Mouse (Mus musculus) embryo, embryonic 9.5 days (tissue): ENCODE results near the gene Pet117.
A peak's percentile ranks its signal among the peaks of the same experiment; 100 is the strongest.
"Not testable (repeated sequence)": the region's sequence is repeated elsewhere in the genome, so short reads cannot be mapped to it uniquely, and the experiment has no call there.

Experiments
- DNase-seq: peaks from one replicate; pipeline ENCODE4 v3.0.0-alpha.2; 2017; ENCODE audit errors: extremely low spot score

The Pet117 gene

GRCm38 (mm10) chr2:144368400-144369019 is at the start of gene Pet117, which contains the start of gene Kat14:
Pet117 (plus strand) TSS chr2:144368996.
Kat14 (plus strand) TSS chr2:144368983.
- DNase-seq = peak; percentile 96

- no peak for DNase-seq
Measured at GRCm38 (mm10) chr2:144324218-144324617, 44.6 kb upstream of the Pet117 start.

- no peak for DNase-seq
Measured at GRCm38 (mm10) chr2:144329451-144329850, 39.3 kb upstream of the Pet117 start.

GRCm38 (mm10) chr2:144329937-144330336 is 38.9 kb upstream of the Pet117 start:
- DNase-seq = no peak

GRCm38 (mm10) chr2:144330352-144330959 is 38.3 kb upstream of the Pet117 start:
- peak; percentile 30 for DNase-seq

- DNase-seq = peak; percentile 31
Measured at GRCm38 (mm10) chr2:144330960-144331371, 37.8 kb upstream of the Pet117 start.

- peak; percentile 42 for DNase-seq
Measured at GRCm38 (mm10) chr2:144331401-144332302, 37.1 kb upstream of the Pet117 start, which contains the start of gene Ovol2. Ovol2 (minus strand) TSS chr2:144332146.

- peak; percentile 15 for DNase-seq
Measured at GRCm38 (mm10) chr2:144332486-144332885, 36.3 kb upstream of the Pet117 start.

- DNase-seq = peak; percentile 62
Measured at GRCm38 (mm10) chr2:144333138-144333842, 35.5 kb upstream of the Pet117 start.

GRCm38 (mm10) chr2:144337230-144337629 is 31.6 kb upstream of the Pet117 start:
- DNase-seq = no peak

GRCm38 (mm10) chr2:144337701-144338100 is 31.1 kb upstream of the Pet117 start:
- no peak for DNase-seq

- DNase-seq = not testable (repeated sequence)
Measured at GRCm38 (mm10) chr2:144338149-144338548, 30.6 kb upstream of the Pet117 start.

- DNase-seq = no peak
Measured at GRCm38 (mm10) chr2:144343158-144343557, 25.6 kb upstream of the Pet117 start.

- no peak for DNase-seq
Measured at GRCm38 (mm10) chr2:144348525-144348924, 20.3 kb upstream of the Pet117 start.

- DNase-seq = no peak
Measured at GRCm38 (mm10) chr2:144352843-144353242, 16.0 kb upstream of the Pet117 start.

GRCm38 (mm10) chr2:144369020-144369421 is 225 bp downstream of the Pet117 start:
- DNase-seq = no peak

- DNase-seq = peak; percentile 33
Measured at GRCm38 (mm10) chr2:144369511-144369910, 715 bp downstream of the Pet117 start.

GRCm38 (mm10) chr2:144371566-144371965 is 2.8 kb downstream of the Pet117 start:
- no peak for DNase-seq

- no peak for DNase-seq
Measured at GRCm38 (mm10) chr2:144373063-144373462, 4.3 kb downstream of the Pet117 start.

- DNase-seq = no peak
Measured at GRCm38 (mm10) chr2:144375063-144375703, 6.4 kb downstream of the Pet117 start.

- no peak for DNase-seq
Measured at GRCm38 (mm10) chr2:144381293-144381692, 12.5 kb downstream of the Pet117 start.
